Mouse (Mus musculus) myocyte (in vitro differentiated cells): Measurements from ENCODE around the gene Mrpl18.
"Not testable (repeated sequence)": the region's sequence is repeated elsewhere in the genome, so short reads cannot be mapped to it uniquely, and the experiment has no call there.

Experiments
- POLR2A ChIP-seq: IDR thresholded peaks from one replicate; pipeline ENCODE4 v1.6.1; 2011; ENCODE audit warnings: low read depth, mild to moderate bottlenecking, control low read depth, moderate library complexity; ENCODE audit not compliant: insufficient read length
- TCF12 ChIP-seq: IDR thresholded peaks from one replicate; pipeline ENCODE4 v1.6.1; 2011; ENCODE audit warnings: mild to moderate bottlenecking, control low read depth; ENCODE audit not compliant: poor library complexity, insufficient read depth, severe bottlenecking

- TF ChIP-seq POLR2A, TCF12: not testable (repeated sequence)
These were observed 23.4 kb upstream of the Mrpl18 start for GRCm38 (mm10) chr17:12939377-12940148.
